Mouse (Mus musculus) megakaryocyte, embryonic 14.5 days (primary cell): ENCODE measurements around the gene Ncoa1.

Source experiments
- FLI1 ChIP-seq: IDR thresholded peaks from 2 replicates; pipeline ENCODE4 v1.6.1; 2012; ENCODE audit warnings: low read length, inconsistent platforms, mixed read lengths
- GATA1 ChIP-seq: IDR thresholded peaks from 3 replicates; pipeline ENCODE4 v1.6.1; 2012; ENCODE audit warnings: mixed read lengths, low read length, inconsistent platforms, borderline replicate concordance

GRCm38 (mm10) chr12:4503673-4504326 is 26.8 kb upstream of the Ncoa1 start:
- TF ChIP-seq GATA1 (no peak), FLI1 (no peak)
